25 mouse cellular contexts compared by ENCODE assay signal in the genomic region with DNA sequence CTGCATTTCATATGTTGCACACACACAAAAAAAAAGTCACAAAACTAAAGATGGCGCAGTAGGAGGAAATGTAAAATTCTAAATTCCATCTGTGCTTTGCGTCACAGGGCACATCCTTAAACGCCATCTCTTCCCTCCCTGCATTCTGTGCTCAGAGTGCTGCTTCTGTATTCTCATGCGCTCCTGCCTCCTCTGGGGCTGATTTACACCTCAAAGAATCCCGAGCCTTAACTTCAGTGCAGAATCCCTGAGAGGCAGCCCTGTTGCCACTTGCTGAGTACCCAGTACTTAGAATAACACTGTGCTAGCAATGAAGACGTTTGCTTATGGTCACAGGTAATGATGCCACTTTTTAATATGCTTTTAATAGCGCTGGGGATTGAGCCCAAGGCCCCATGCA. TPM values are rescaled to one million over a fixed set of nuclear protein-coding genes. Genes with fewer than 3 reads are reported as not detected.
DNase-seq lines count a peak whose midpoint lies in the region; TF ChIP-seq lines count a peak whose summit lies in the region.
"Had no signal": no experiment of that assay in that cellular context is flagged by ENCODE, and none has a peak within 500 bp of the region (broad histone marks: within the 10 kb centered on the region; RNA-seq: fewer than 3 reads in every experiment).

No protein-coding gene starts in this region.

- H3K36me3 ChIP-seq in ES-E14 (ENCODE audit: control insufficient read depth, insufficient read depth, low read length, poor library complexity, severe bottlenecking): no peaks in the 10 kb centered on the region
- H3K36me3 ChIP-seq: embryonic facial prominence, embryonic 10.5 days; embryonic facial prominence, embryonic 12.5 days; forebrain, embryonic 15.5 days had no signal

- DNase-seq in ES-CJ7 (ENCODE audit: low read depth, low spot score) (peak; percentile 52), ES-E14 (ENCODE audit: low read depth, low spot score) (peak; percentile 12), ZHBTc4 (ENCODE audit: low read depth, low spot score) (peak; percentile 61)
- no peak for DNase-seq in frontal cortex, adult 2 months (ENCODE audit: extremely low spot score in 1 of 2, low spot score in 1 of 2)
- no peak for DNase-seq in cerebellum, adult 11-12 months
- DNase-seq: adrenal gland, adult 2 months; adrenal gland, postnatal 10 days; adrenal gland, postnatal 25 days; cerebellum, adult 11 months; cerebellum, adult 2 months; cerebellum, adult 9-10 months; cerebellum, postnatal 10 days; cerebellum, postnatal 25 days; forebrain, postnatal 0 days had no signal

- H3K4me1 ChIP-seq in ES-E14 (ENCODE audit: control insufficient read depth in 2 of 2, insufficient read depth in 2 of 2, low read length in 2 of 2, poor library complexity in 1 of 2): no peaks in the 10 kb centered on the region; a peak in 1 of 4 replicates
- H3K4me1 ChIP-seq: embryonic facial prominence, embryonic 10.5 days; embryonic facial prominence, embryonic 12.5 days; forebrain, embryonic 13.5 days; forebrain, embryonic 15.5 days had no signal

- no peaks in the 10 kb centered on the region for H3K9me3 ChIP-seq in ES-E14 (ENCODE audit: control insufficient read depth, insufficient read depth, low read depth, low read length)
- H3K9me3 ChIP-seq: embryonic facial prominence, embryonic 10.5 days; embryonic facial prominence, embryonic 12.5 days; forebrain, embryonic 13.5 days; forebrain, embryonic 15.5 days had no signal

- in situ Hi-C loops in ES-E14 (cut with MboI; ENCODE audit: low sequenced_read_pairs in 2 of 2, unreplicated experiment in 2 of 2): no loop called here

- no peak overlapping the region for H3K4me3 ChIP-seq in ES-E14 (ENCODE audit: insufficient read depth in 1 of 2, low read depth in 1 of 2, low read length in 2 of 2, poor library complexity in 1 of 2, severe bottlenecking in 1 of 2)
- H3K4me3 ChIP-seq: embryonic facial prominence, embryonic 10.5 days; embryonic facial prominence, embryonic 12.5 days; forebrain, embryonic 13.5 days; forebrain, embryonic 15.5 days had no signal

- H3K27ac ChIP-seq in ES-E14 (ENCODE audit: insufficient read depth, low read depth, low read length, poor library complexity, severe bottlenecking): no peak overlapping the region
- H3K27ac ChIP-seq: embryonic facial prominence, embryonic 10.5 days; embryonic facial prominence, embryonic 12.5 days; forebrain, embryonic 13.5 days; forebrain, embryonic 15.5 days had no signal

- no peak overlapping the region for H3K9ac ChIP-seq in ES-E14 (ENCODE audit: insufficient read depth, low read depth, low read length, poor library complexity, severe bottlenecking)
- H3K9ac ChIP-seq: embryonic facial prominence, embryonic 12.5 days; forebrain, embryonic 13.5 days; forebrain, embryonic 15.5 days; forebrain, postnatal 0 days had no signal

TF ChIP-seq in ES-E14, 5 proteins besides CTCF, POLR2A, EP300 and RAD21:
- TF ChIP-seq HCFC1 (IDR thresholded peaks at IDR 0.05; ENCODE audit: borderline replicate concordance, insufficient read depth, low read length): no peak

RNA-seq across cellular contexts. Expression of gene 4933416C03Rik, which starts 34.3 kb away (rescaled TPM):
- total RNA-seq in ES-E14 (2012; rRNA removed): 0.13 and 0.32 TPM in 2 replicates
- not detected in 2 replicates for polyA plus RNA-seq in frontal cortex, adult 2 months (2012; rRNA removed)
- total RNA-seq: adrenal gland, adult 2 months; adrenal gland, postnatal 10 days; adrenal gland, postnatal 25 days; adrenal gland, postnatal 4 days; forebrain, postnatal 0 days; MEL had no signal
- polyA plus RNA-seq: adrenal gland, adult 2 months; brain, embryonic 14.5 days; C2C12; cerebellum, adult 2 months; cortical plate, adult 2 months; embryonic facial prominence, embryonic 10.5 days; embryonic facial prominence, embryonic 12.5 days; embryonic facial prominence, embryonic 14.5 days; forebrain, embryonic 11.5 days; forebrain, embryonic 13.5 days; forebrain, postnatal 0 days had no signal

Comparison
In these comparisons a context has a peak if more than half of its experiments do, and no peak if none do; other contexts are left out.
1. DNase-seq: peak in ES-CJ7 (single experiment), ES-E14 (single experiment) and ZHBTc4 (single experiment); none in frontal cortex, adult 2 months (0 of 2) and cerebellum, adult 11-12 months (single experiment).